Mouse (Mus musculus) kidney, embryonic 14.5 days (tissue): ENCODE data around the gene Cdc6. TPM values are rescaled to one million over a fixed set of nuclear protein-coding genes. Genes with fewer than 3 reads are reported as not detected.

Experiments used
- ATAC-seq: fragments of 200-750 bp; cut with Nextera tagmentation; 2 replicates; pipeline ENCODE4 v1.8.0; 2017; ENCODE audit warnings: moderate number of reproducible peaks, mild to moderate bottlenecking, moderate TSS enrichment, moderate library complexity; ENCODE audit not compliant: low FRiP score, low TSS enrichment
- H3K27ac ChIP-seq: fragments of 300-500 bp; sonication (generic); 2 replicates; pipeline ENCODE4 v1.5.1; 2014; ENCODE audit warnings: low read depth, mild to moderate bottlenecking, low read length, moderate library complexity, mixed read lengths
- H3K27me3 ChIP-seq: fragments of 300-500 bp; sonication (generic); 2 replicates; pipeline ENCODE4 v1.6.1; 2014; ENCODE audit warnings: mild to moderate bottlenecking, low read length; ENCODE audit not compliant: control insufficient read depth, insufficient read depth
- H3K36me3 ChIP-seq: fragments of 300-500 bp; sonication (generic); 2 replicates; pipeline ENCODE4 v1.6.1; 2014; ENCODE audit warnings: low read length, mixed read lengths; ENCODE audit not compliant: control insufficient read depth, insufficient read depth
- H3K4me1 ChIP-seq: fragments of 300-500 bp; sonication (generic); 2 replicates; pipeline ENCODE4 v1.6.1; 2014; ENCODE audit warnings: low read length, mixed read lengths; ENCODE audit not compliant: control insufficient read depth, insufficient read depth
- H3K4me2 ChIP-seq: fragments of 300-500 bp; sonication (generic); replicated peaks from 2 replicates; pipeline ENCODE4 v1.6.1; 2014; ENCODE audit warnings: low read depth, mild to moderate bottlenecking, low read length
- H3K4me3 ChIP-seq: fragments of 300-500 bp; sonication (generic); 2 replicates; pipeline ENCODE4 v1.5.1; 2014; ENCODE audit warnings: mild to moderate bottlenecking, low read length
- H3K9ac ChIP-seq: fragments of 300-500 bp; sonication (generic); 2 replicates; pipeline ENCODE4 v1.6.1; 2014; ENCODE audit warnings: low read depth, mild to moderate bottlenecking, low read length, moderate library complexity
- H3K9me3 ChIP-seq: fragments of 300-500 bp; sonication (generic); 2 replicates; pipeline ENCODE4 v1.6.1; 2016; ENCODE audit warnings: low read length; ENCODE audit not compliant: control insufficient read depth
- WGBS: fragments of 180-500 bp; shearing (Covaris S2); extraction: QIAGEN DNeasy Blood & Tissue Kit; methylation state at CpG from one replicate; pipeline ENCODE4 v1.1.7; 2014; 5-methylcytosine and 5-hydroxymethylcytosine counted together
- polyA plus RNA-seq: library from polyadenylated mRNA; unstranded; fragments of >200 nt; fragmentation: Nextera tagmentation; extraction: Ambion mirVana; gene quantifications from 2 replicates; pipeline ENCODE4 v1.2.1, GENCODE M21; 2014

Cdc6 gene
- polyA plus RNA-seq, 1 experiment from 2014 or later: 44.1 TPM

DNA sequence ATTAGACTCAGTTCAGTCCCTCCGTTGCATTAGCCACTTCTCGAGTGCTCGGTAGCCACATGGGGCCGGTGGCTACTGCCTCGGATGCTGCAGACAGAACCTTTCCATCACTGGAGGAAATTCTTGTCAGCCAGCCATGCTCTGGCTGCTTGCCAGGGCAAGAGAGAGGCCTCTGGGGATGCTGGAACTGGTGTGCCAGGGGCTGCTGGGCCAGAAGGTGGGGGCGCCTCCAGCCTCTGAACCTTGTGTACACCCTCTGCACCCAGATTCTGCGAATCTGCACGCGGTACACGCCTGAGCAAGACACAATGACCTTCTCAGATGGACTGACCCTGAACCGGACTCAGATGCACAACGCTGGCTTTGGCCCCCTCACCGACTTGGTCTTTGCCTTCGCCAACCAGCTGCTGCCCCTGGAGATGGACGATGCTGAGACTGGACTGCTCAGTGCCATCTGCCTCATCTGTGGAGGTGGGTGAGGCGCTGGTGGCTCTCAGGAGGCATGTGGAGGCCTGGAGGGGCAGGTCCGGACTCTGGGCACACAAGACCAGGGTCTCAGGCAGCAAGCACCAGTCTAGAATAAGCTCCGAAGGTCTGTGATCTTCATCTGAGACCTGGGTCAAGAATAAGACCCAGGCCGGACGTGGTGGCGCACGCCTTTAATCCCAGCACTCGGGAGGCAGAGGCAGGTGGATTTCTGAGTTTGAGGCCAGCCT, 63.9 kb downstream of the Cdc6 start:
- WGBS: 79% methylated on average over 23 of the region's 23 CpGs
- Histone ChIP-seq H3K9ac (no peak overlapping the region), H3K4me1 (peaks cover 47% of the 10 kb centered on the region), H3K4me3 (no peak overlapping the region), H3K27ac (no peak overlapping the region), H3K4me2 (no peak overlapping the region), H3K9me3 (no peaks in the 10 kb centered on the region), H3K36me3 (peaks cover 73% of the 10 kb centered on the region), H3K27me3 (no peaks in the 10 kb centered on the region)
- ATAC-seq: no peak

DNA sequence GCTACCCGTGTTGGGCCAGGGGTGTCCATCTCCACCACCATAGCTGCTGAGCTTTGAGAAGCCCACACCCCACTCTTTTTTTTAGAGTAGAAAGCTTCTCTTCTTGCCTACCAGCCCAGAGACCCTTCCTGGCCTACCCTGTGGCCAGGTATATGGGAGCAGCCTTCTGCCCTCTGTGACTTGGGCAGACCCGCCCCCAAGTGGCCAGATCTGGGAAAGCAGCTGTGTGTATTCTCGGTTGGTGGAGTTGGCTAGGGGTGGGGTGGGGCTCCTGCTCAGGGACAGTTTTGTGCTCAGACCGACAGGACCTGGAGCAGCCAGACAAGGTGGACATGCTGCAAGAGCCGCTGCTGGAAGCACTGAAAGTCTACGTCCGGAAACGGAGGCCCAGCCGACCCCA, 64.6 kb downstream of the Cdc6 start:
- Histone ChIP-seq H3K36me3 (peaks cover 66% of the 10 kb centered on the region), H3K27me3 (no peaks in the 10 kb centered on the region), H3K4me3 (no peak overlapping the region), H3K9me3 (no peaks in the 10 kb centered on the region), H3K4me1 (peaks cover 40% of the 10 kb centered on the region), H3K9ac (no peak overlapping the region), H3K27ac (no peak overlapping the region), H3K4me2 (no peak overlapping the region)
- 0 out of 2 replicates have a peak, but pooled peaks have one; percentile 11 for ATAC-seq
- WGBS: 54% methylated on average over 9 of the region's 9 CpGs

DNA sequence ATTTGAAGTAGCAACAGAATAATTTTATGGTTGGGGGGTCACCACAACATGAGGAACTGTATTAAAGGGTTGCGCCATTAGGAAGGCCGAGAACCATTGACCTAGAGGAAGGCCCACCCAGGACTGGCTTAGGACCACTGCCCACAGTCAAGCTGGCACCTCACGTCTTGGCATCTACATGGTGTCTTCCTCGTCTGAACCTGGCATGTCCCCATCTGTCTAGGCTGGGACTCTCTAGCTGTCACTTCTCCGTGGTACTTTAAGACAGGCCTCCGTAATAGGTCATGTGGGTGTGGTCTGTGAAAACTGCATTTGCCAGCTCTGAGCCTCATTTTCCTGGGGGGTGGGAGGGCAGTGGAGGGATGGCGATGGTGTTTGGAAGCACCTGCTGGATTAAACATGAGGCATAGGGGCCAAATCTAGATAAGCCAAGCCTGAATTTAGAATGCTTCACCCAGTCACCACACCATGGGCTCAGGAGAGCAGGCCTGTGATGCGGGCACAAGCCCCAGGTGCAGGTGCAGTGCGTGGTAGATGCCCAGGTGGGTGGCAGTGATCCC, 65.3 kb downstream of the Cdc6 start:
- ATAC-seq: no peak
- peaks cover 33% of the 10 kb centered on the region for H3K4me1 ChIP-seq
- H3K27ac ChIP-seq: no peak overlapping the region
- H3K4me3 ChIP-seq: no peak overlapping the region
- peaks cover 59% of the 10 kb centered on the region for H3K36me3 ChIP-seq
- 88% methylated on average over 9 of the region's 9 CpGs for WGBS
- H3K27me3 ChIP-seq: no peaks in the 10 kb centered on the region
- no peak overlapping the region for H3K9ac ChIP-seq
- no peaks in the 10 kb centered on the region for H3K9me3 ChIP-seq
- H3K4me2 ChIP-seq: no peak overlapping the region

Other genes starting within 250 kb of the Cdc6 start
- gene Gsdma, start 243.4 kb upstream of the Cdc6 start, polyA plus RNA-seq: 0.16 TPM in 1 of 2 replicates, not detected in the other
- gene Psmd3, start 225.2 kb upstream of the Cdc6 start, polyA plus RNA-seq: 181 and 187 TPM in 2 replicates
- not detected in 2 replicates for gene Csf3, start 206.5 kb upstream of the Cdc6 start, polyA plus RNA-seq
- 39.5 and 59.1 TPM in 2 replicates for gene Med24, start 178.4 kb upstream of the Cdc6 start, polyA plus RNA-seq
- gene Thra, start 167.2 kb upstream of the Cdc6 start, polyA plus RNA-seq: 28.0 and 31.8 TPM in 2 replicates
- 1.6 and 2.6 TPM in 2 replicates for gene Nr1d1, start 132.5 kb upstream of the Cdc6 start, polyA plus RNA-seq
- 21.6 and 33.7 TPM in 2 replicates for gene Msl1, start 112.3 kb upstream of the Cdc6 start, polyA plus RNA-seq
- 28.1 and 43.1 TPM in 2 replicates for gene Casc3, start 102.9 kb upstream of the Cdc6 start, polyA plus RNA-seq
- gene Rapgefl1, start 71.0 kb upstream of the Cdc6 start, polyA plus RNA-seq: 1.6 and 2.4 TPM in 2 replicates
- 6.5 and 6.7 TPM in 2 replicates for gene Wipf2, start 44.2 kb upstream of the Cdc6 start, polyA plus RNA-seq
- gene Rara, start 20.0 kb downstream of the Cdc6 start, polyA plus RNA-seq: 27.7 and 36.7 TPM in 2 replicates
- gene Gjd3, start 75.2 kb downstream of the Cdc6 start, polyA plus RNA-seq: 0.64 TPM in 1 of 2 replicates, not detected in the other
- gene Top2a, start 116.4 kb downstream of the Cdc6 start, polyA plus RNA-seq: 284 and 300 TPM in 2 replicates
- 421 and 542 TPM in 2 replicates for gene Igfbp4, start 133.4 kb downstream of the Cdc6 start, polyA plus RNA-seq
- gene Tns4, start 181.5 kb downstream of the Cdc6 start, polyA plus RNA-seq: 0.11 and 0.20 TPM in 2 replicates
- 0.13 TPM in 1 of 2 replicates, not detected in the other for gene Ccr7, start 247.3 kb downstream of the Cdc6 start, polyA plus RNA-seq